Mouse (Mus musculus) intestine, postnatal 0 days (tissue): Measurements from ENCODE around the gene Ptpn1. TPM values are rescaled to one million over a fixed set of nuclear protein-coding genes. Genes with fewer than 3 reads are reported as not detected.
A peak's percentile ranks its signal among the peaks of the same experiment; 100 is the strongest.

Source experiments
- ATAC-seq: fragments of 200-750 bp; cut with Nextera tagmentation; 2 replicates; pipeline ENCODE4 v1.8.0; 2017; ENCODE audit warnings: mild to moderate bottlenecking, moderate TSS enrichment, moderate library complexity
- H3K27ac ChIP-seq: fragments of 300-500 bp; sonication (generic); 2 replicates; pipeline ENCODE4 v1.5.1; 2014; ENCODE audit warnings: mild to moderate bottlenecking, low read depth, low read length, moderate library complexity
- H3K27me3 ChIP-seq: fragments of 300-500 bp; sonication (generic); replicated peaks from 2 replicates; pipeline ENCODE4 v1.6.1; 2014; ENCODE audit warnings: low read length, mixed read lengths; ENCODE audit not compliant: control insufficient read depth, insufficient read depth
- H3K36me3 ChIP-seq: fragments of 300-500 bp; sonication (generic); 2 replicates; pipeline ENCODE4 v1.6.1; 2014; ENCODE audit warnings: mild to moderate bottlenecking, moderate library complexity; ENCODE audit not compliant: control insufficient read depth, insufficient read depth
- H3K4me1 ChIP-seq: fragments of 300-500 bp; sonication (generic); replicated peaks from 2 replicates; pipeline ENCODE4 v1.6.1; 2014; ENCODE audit warnings: antibody characterized with exemption, low read length, mixed read lengths; ENCODE audit not compliant: control insufficient read depth, insufficient read depth
- H3K4me2 ChIP-seq: fragments of 300-500 bp; sonication (generic); replicated peaks from 2 replicates; pipeline ENCODE4 v1.6.1; 2014; ENCODE audit warnings: low read depth, mild to moderate bottlenecking, moderate library complexity
- H3K4me3 ChIP-seq: fragments of 300-500 bp; sonication (generic); 2 replicates; pipeline ENCODE4 v1.5.1; 2014; ENCODE audit warnings: low read depth, low read length
- H3K9ac ChIP-seq: fragments of 300-500 bp; sonication (generic); 2 replicates; pipeline ENCODE4 v1.6.1; 2014; ENCODE audit warnings: mild to moderate bottlenecking, low read depth, low read length
- H3K9me3 ChIP-seq: fragments of 300-500 bp; sonication (generic); 2 replicates; pipeline ENCODE4 v1.6.1; 2016; ENCODE audit warnings: mixed run types; ENCODE audit not compliant: control insufficient read depth
- CTCF ChIP-seq: sonication (generic); IDR thresholded peaks from 2 replicates; pipeline ENCODE4 v1.5.1; 2016; ENCODE audit warnings: low read depth, mild to moderate bottlenecking, control low read depth, antibody characterized with exemption, moderate library complexity
- WGBS: fragments of 180-500 bp; shearing (Covaris S2); extraction: QIAGEN DNeasy Blood & Tissue Kit; methylation state at CpG from one replicate; pipeline ENCODE4 v1.1.7; 2014; 5-methylcytosine and 5-hydroxymethylcytosine counted together
- polyA plus RNA-seq: library from polyadenylated mRNA; unstranded; fragments of >200 nt; fragmentation: Nextera tagmentation; extraction: Ambion mirVana; gene quantifications from 2 replicates; pipeline ENCODE4 v1.2.1, GENCODE M21; 2015

Ptpn1 gene
- polyA plus RNA-seq, 1 experiment from 2014 or later: 30.5 TPM

DNA sequence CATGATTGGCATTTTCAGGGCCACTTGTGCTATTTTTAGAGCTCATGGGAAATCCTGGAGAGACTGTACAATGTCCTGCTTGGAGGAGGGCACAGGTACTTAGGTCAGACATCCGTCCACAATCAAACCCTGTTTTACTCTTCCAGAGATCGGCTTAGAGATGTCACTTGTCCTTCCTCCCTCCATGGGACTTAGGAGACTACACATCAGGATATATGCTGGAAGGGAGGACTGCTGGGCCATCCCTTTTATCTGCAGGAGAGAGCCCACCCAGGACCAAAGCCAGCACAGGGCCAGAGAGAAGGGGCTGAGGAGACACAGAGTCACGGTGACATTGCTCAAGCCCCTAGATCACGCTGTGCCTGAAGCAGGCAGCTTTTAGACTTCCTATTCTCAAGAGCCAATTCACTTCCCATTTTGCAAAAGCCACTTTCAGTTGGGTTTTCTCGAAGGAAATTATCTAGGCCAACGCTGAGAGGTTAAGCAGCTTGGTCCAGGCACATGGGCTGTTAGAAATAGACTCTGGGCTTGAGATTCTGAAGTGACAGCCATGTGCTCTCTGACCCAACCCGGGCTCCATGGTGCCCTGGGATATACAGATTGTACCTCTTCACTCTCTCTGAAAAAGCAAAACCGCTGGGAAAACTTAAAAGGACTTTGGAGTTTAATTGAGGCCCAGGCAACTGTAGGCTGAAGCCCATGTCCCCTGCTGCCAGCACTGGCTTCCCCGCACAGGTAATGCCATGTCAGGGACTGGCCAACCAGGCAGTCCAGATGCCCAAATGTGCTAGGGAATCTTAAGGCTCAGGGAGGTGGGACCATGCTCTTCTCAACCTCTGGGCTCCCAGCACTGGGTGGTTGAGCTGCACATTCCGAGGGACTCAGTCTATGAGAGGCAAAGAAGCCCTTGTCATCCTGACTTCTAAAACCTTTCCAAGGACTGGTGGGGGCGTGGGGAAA lies 5.7 kb upstream of the Ptpn1 start:
- Histone ChIP-seq H3K36me3 (no peaks in the 10 kb centered on the region), H3K9me3 (no peaks in the 10 kb centered on the region), H3K27me3 (no peaks in the 10 kb centered on the region), H3K4me3 (no peak overlapping the region), H3K4me2 (no peak overlapping the region), H3K27ac (peak overlapping the region; percentile 31; the same call in 1 of the 2 replicates), H3K9ac (no peak overlapping the region), H3K4me1 (no peaks in the 10 kb centered on the region)
- no peak for ATAC-seq
- TF ChIP-seq CTCF: no peak
- 79% methylated on average over 11 of the region's 11 CpGs for WGBS

- no peaks in the 10 kb centered on the region for H3K27me3 ChIP-seq
- no peak overlapping the region for H3K4me2 ChIP-seq
- WGBS: 75% methylated on average over 4 of the region's 4 CpGs
- H3K4me1 ChIP-seq: peaks cover 2% of the 10 kb centered on the region; the same call in 1 of the 2 replicates
- H3K36me3 ChIP-seq: no peaks in the 10 kb centered on the region
- H3K9me3 ChIP-seq: no peaks in the 10 kb centered on the region
- no peak for ATAC-seq
- TF ChIP-seq CTCF: no peak
- H3K27ac ChIP-seq: no peak overlapping the region
- no peak overlapping the region for H3K4me3 ChIP-seq
- no peak overlapping the region for H3K9ac ChIP-seq
Measured at GRCm38 (mm10) chr2:167928002-167928526, 3.8 kb upstream of the Ptpn1 start.

GRCm38 (mm10) chr2:167928972-167929371 lies 2.9 kb upstream of the Ptpn1 start:
- no peaks in the 10 kb centered on the region for H3K9me3 ChIP-seq
- H3K4me2 ChIP-seq: no peak overlapping the region
- WGBS: 84% methylated on average over 3 of the region's 3 CpGs
- no peak for TF ChIP-seq CTCF
- H3K27me3 ChIP-seq: no peaks in the 10 kb centered on the region
- no peaks in the 10 kb centered on the region for H3K36me3 ChIP-seq
- H3K4me3 ChIP-seq: no peak overlapping the region
- ATAC-seq: no peak
- no peak overlapping the region for H3K27ac ChIP-seq
- no peak overlapping the region for H3K9ac ChIP-seq
- peaks cover 5% of the 10 kb centered on the region; the same call in 1 of the 2 replicates for H3K4me1 ChIP-seq

GRCm38 (mm10) chr2:167930975-167931374 lies 882 bp upstream of the Ptpn1 start:
- TF ChIP-seq CTCF: no peak
- H3K9me3 ChIP-seq: no peaks in the 10 kb centered on the region
- H3K4me3 ChIP-seq: peak overlapping the region; percentile 90; the same call in 1 of the 2 replicates
- no peak overlapping the region for H3K4me2 ChIP-seq
- H3K36me3 ChIP-seq: no peaks in the 10 kb centered on the region
- no peaks in the 10 kb centered on the region for H3K27me3 ChIP-seq
- 0 out of 2 replicates have a peak overlapping the region, but pooled peaks have one; percentile 94 for H3K9ac ChIP-seq
- H3K27ac ChIP-seq: no peak overlapping the region
- WGBS: 94% methylated on average over 3 of the region's 3 CpGs
- ATAC-seq: no peak
- peaks cover 5% of the 10 kb centered on the region; the same call in 1 of the 2 replicates for H3K4me1 ChIP-seq

DNA sequence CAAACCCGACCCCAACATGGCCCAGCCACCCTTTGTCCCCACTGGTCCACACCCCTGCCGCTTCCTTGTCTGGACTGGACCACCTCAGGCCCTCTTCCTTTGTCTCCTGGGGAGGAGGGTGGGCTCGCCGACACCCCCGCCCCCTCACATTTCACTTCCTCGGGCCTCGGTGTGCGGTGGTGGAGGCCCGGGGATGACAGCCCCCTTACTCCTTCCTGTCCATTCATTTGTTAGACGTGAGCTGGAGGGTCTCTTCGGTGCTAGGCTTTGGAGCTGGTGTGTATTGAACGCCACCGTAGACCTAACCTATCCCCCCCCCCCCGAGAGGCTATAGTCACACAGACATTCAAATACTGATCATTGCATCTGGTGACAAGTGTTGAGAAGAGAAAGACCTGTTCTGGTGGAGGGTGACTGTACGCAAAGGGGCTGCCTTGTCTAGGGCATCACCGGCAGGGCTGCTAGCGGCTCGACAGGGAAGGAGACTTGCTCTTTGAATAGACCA lies 922 bp downstream of the Ptpn1 start:
- peak overlapping the region; percentile 95 for H3K4me2 ChIP-seq
- WGBS: 2% methylated on average over 18 of the region's 18 CpGs
- no peaks in the 10 kb centered on the region for H3K9me3 ChIP-seq
- peak; percentile 17; the same call in 1 of the 2 replicates for ATAC-seq
- H3K27me3 ChIP-seq: no peaks in the 10 kb centered on the region
- peaks cover 5% of the 10 kb centered on the region; the same call in 1 of the 2 replicates for H3K4me1 ChIP-seq
- no peaks in the 10 kb centered on the region for H3K36me3 ChIP-seq
- peak overlapping the region; percentile 90 for H3K4me3 ChIP-seq
- TF ChIP-seq CTCF: no peak
- H3K9ac ChIP-seq: peak overlapping the region; percentile 94
- H3K27ac ChIP-seq: no peak overlapping the region

DNA sequence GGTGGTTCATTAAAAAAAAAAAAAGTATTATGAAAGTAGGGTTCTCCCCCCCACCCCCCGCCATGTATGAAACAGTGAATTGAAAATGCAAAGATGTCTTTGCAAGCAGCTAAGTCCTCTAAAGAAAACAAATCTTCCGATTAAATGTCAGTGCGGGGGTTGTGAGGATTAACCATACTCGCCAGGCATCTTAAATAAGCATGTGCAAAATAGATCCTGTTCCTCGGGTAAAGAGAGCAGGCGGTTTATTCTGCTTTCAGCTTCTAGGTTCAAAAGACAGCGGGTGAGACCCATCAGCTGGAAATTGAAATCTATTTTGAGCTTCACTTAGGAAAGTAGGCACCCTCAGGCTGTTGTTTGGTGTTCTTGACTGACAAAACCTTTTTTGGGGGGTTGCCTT lies 1.5 kb downstream of the Ptpn1 start:
- no peaks in the 10 kb centered on the region for H3K27me3 ChIP-seq
- H3K4me1 ChIP-seq: peaks cover 5% of the 10 kb centered on the region; the same call in 1 of the 2 replicates
- WGBS: 55% methylated on average over 7 of the region's 7 CpGs
- TF ChIP-seq CTCF: no peak
- H3K4me3 ChIP-seq: peak overlapping the region; percentile 90; the same call in 1 of the 2 replicates
- no peak for ATAC-seq
- peak overlapping the region; percentile 94; the same call in 1 of the 2 replicates for H3K9ac ChIP-seq
- H3K4me2 ChIP-seq: peak overlapping the region; percentile 95
- H3K9me3 ChIP-seq: no peaks in the 10 kb centered on the region
- H3K27ac ChIP-seq: no peak overlapping the region
- no peaks in the 10 kb centered on the region for H3K36me3 ChIP-seq
